Mouse (Mus musculus) spleen, postnatal 36 days (tissue): Measurements from ENCODE around the gene Tmx4.
"Not testable (repeated sequence)": the region's sequence is repeated elsewhere in the genome, so short reads cannot be mapped to it uniquely, and the experiment has no call there.

ENCODE experiments used
- DNase-seq, 2 experiments: peaks; one replicate each; pipeline ENCODE4 v3.0.0; 2022; ENCODE audit warnings: low spot score in 2 of 2, mixed read lengths in 1 of 2

The Tmx4 gene

DNA sequence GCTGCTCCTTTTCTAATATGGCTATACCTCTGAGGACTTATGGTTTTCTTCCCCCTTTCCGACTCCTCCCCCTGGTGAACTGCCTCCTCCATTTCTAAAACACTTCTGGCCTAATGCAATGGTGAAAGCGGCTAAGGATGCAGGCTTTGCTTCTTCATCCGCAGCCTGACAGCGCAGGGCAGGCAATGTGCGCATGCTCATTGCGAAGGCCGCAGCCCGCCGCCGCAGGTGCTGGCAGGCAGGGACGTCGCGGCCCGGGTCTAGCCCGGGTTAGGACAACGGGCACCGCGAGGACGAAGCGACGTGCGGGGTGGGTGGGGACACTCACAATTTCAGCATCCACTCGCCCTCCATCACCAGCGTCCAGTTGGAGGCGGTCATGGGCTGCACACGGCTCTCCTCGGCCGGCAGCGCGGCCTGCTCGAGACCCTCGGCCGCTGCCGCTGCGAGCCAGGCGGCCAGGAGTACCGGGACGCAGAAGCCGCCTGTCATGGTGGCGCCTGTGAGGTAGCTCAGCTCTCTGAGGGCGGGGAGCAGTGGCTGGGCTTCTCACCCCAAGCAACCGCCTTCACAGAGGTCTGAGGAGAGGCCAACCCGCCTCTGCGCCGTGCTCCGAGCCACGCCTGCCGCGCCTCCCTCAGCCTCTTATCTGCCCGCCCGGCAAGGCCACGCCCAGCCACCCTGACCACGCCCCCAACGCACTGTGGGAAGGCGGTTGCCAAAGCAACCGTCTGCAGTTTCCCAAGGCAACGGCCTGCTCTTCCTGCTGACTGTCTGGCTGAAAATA lies at the start of gene Tmx4:
TSS of gene Tmx4 (minus strand) at position 632 of the 787 bp plus-strand sequence.
- DNase-seq: peak; percentile 98

- DNase-seq: peak in 1 of 2 experiments; percentile 3
These were observed 48.2 kb upstream of the Tmx4 start for GRCm38 (mm10) chr2:134692125-134692524.

GRCm38 (mm10) chr2:134691055-134691454 lies 47.1 kb upstream of the Tmx4 start:
- DNase-seq: no peak

GRCm38 (mm10) chr2:134682326-134682725 lies 38.4 kb upstream of the Tmx4 start:
- no peak for DNase-seq

- DNase-seq: no peak
These were observed 37.5 kb upstream of the Tmx4 start for GRCm38 (mm10) chr2:134681271-134681961.

DNA sequence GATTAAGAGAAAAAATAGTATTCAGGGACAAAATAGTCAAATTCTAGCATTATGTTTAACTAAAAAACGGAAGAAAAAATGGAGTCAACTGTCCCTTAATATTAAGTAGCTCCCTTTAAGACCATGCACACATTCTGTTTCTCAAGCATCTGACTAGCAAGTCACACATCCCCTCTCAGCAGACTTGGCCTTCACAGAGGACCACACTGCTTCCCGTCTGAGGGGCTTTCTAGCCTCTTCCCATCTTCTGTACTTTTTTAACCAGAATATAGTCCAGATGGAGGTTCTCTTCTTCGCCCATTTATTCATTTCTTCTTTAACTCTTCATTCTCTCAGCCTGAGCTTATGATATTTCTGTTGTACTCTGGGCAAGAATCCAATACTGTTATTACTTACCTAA lies 35.6 kb upstream of the Tmx4 start:
- no peak for DNase-seq

DNA sequence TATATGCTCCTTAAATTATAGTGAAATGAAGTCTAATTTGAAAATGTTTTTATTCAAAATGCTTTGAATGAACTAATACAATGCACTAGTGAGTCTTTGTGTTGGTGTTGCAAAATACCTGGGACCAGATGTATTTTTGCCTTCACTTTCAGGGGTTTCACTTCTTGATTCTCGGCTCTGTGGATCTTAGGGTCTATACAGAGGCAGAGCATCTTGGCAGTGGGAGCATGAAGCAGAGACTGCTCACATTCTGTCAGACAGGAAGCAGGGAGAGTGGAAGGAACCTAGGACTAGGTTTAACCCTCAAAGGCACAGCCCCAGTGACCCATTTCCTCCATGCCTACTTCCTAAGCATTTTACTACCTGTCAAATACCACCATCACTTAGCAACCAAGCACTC lies 31.5 kb upstream of the Tmx4 start:
- DNase-seq: no peak

GRCm38 (mm10) chr2:134673604-134674003 lies 29.7 kb upstream of the Tmx4 start:
- peak; percentile 6 to 19 for DNase-seq

GRCm38 (mm10) chr2:134656477-134656876 lies 12.5 kb upstream of the Tmx4 start:
- no peak for DNase-seq

DNA sequence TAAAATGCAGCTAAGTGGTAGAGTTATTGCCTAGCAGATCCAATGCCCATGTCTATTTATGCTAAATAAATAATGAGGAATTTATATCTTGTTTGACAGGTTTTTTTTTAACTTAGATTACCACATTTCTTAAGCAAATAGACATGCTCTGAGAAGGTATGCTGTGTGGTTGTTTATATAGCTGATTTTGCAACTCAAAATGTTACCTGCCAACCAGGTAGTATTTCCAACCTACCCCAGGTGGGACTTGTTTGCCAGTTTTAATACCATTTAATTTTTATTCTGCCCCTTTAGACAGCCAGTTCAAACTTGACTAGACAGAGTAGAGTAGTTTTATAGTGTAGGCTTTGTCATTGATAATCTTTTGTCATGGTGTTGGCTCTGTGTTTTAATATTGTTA lies 10.7 kb upstream of the Tmx4 start:
- DNase-seq: no peak

- DNase-seq: no peak
These were observed 8.8 kb upstream of the Tmx4 start for GRCm38 (mm10) chr2:134652759-134653158.

DNA sequence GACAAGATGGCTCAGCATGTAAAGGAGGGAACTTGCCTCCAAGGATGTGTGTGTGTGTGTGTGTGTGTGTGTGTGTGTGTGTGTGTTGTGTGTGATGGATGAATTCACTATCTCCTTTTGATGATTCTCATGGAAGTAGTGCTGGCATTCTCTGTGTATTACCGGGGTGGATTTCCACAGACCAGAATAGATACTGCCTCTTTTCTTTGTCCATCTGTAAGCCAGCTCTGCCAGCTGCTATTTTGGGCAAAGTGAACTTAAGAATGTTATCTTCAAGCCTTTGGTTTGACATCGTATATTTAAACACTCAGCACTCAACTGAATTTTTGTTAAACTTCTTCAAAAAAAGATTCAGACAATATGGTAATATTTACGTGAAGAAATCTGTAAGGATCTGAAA lies 5.1 kb upstream of the Tmx4 start:
- DNase-seq: no peak

- no peak for DNase-seq
These were observed 1.8 kb upstream of the Tmx4 start for GRCm38 (mm10) chr2:134645752-134646151.

DNA sequence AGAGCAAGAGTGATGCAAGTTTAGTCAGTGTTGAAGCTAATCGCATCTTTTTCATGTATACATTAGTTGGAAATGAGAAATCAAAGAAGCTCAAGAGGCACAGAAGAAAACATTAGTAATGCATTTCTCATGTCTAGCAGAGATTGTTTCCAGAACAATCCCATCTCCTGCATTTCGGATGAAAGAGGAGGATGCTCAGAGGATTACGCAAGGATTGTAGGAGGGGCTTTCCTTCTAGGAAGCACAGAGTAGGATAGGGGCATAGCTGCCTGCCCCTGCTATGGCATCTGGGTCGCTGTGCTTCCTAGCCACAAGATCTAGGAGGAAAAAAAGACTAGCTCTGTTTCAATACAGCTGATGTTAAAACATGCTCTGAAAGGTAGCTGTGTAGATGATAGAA lies 1.2 kb upstream of the Tmx4 start:
- no peak for DNase-seq

- no peak for DNase-seq
These were observed 462 bp upstream of the Tmx4 start for GRCm38 (mm10) chr2:134644301-134644912.

- DNase-seq: no peak
These were observed 1.6 kb downstream of the Tmx4 start for GRCm38 (mm10) chr2:134642377-134642776.

DNA sequence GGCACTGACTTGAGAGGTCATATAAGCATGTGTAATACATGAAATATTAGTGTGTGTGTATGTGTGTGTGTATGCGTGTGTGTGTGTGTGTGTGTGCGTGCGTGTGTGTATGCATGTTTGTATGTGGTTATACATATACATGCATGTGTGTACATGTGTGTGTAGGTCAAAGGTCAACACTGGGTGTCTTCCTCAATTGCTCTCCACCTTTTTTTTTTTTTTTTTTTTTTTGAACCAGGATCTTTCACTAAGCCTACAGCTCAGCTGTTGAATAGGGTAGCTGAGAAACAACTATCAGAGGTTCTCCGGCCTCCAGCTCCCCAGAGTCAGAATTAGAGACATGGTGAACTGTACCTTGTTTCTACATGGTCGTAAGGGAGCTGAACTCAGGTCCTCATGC lies 2.6 kb downstream of the Tmx4 start:
- DNase-seq: no peak

- no peak for DNase-seq
These were observed 3.5 kb downstream of the Tmx4 start for GRCm38 (mm10) chr2:134640398-134640797.

GRCm38 (mm10) chr2:134628541-134628940 lies 15.4 kb downstream of the Tmx4 start:
- DNase-seq: not testable (repeated sequence)

DNA sequence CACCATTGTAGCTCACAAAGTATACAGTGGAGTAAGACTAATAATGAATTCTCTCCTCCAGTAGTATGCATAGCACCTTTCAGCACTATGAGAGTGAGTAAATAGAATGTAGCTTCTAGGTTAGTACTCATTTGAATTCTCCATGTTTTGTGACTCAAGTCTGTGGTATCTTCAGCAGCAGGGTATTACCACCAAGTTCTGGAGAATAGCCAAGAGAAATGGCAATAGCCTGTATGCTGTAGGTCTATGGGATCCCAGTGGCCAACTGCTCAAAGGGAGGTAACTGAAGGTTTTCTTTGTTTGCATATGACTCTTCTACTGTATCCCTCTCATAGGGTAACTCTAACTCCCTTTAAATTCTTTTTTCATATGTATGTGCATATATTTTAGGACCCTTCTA lies 39.0 kb downstream of the Tmx4 start:
- DNase-seq: no peak

GRCm38 (mm10) chr2:134591081-134591694 lies 52.8 kb downstream of the Tmx4 start:
- DNase-seq: no peak

- DNase-seq: no peak
These were observed 58.7 kb downstream of the Tmx4 start for GRCm38 (mm10) chr2:134585243-134585642.
